Mouse (Mus musculus) lung, embryonic 15.5 days (tissue): ENCODE results near the gene Zdhhc19. TPM values are rescaled to one million over a fixed set of nuclear protein-coding genes. Genes with fewer than 3 reads are reported as not detected.
"Not testable (repeated sequence)": the region's sequence is repeated elsewhere in the genome, so short reads cannot be mapped to it uniquely, and the experiment has no call there.

Experiments used
- ATAC-seq: fragments of 200-750 bp; cut with Nextera tagmentation; 2 replicates; pipeline ENCODE4 v1.8.0; 2017; ENCODE audit warnings: moderate number of reproducible peaks, borderline replicate concordance; ENCODE audit not compliant: low FRiP score, low TSS enrichment; ENCODE audit errors: extremely low read depth
- H3K27ac ChIP-seq: fragments of 300-500 bp; sonication (generic); 2 replicates; pipeline ENCODE4 v1.5.1; 2015; ENCODE audit warnings: moderate library complexity, mild to moderate bottlenecking, inconsistent platforms
- H3K27me3 ChIP-seq: fragments of 300-500 bp; sonication (generic); 2 replicates; pipeline ENCODE4 v1.6.1; 2015; ENCODE audit warnings: inconsistent platforms
- H3K36me3 ChIP-seq: fragments of 300-500 bp; sonication (generic); 2 replicates; pipeline ENCODE4 v1.6.1; 2015; ENCODE audit warnings: inconsistent platforms
- H3K4me1 ChIP-seq: fragments of 300-500 bp; sonication (generic); 2 replicates; pipeline ENCODE4 v1.6.1; 2015; ENCODE audit warnings: inconsistent platforms
- H3K4me2 ChIP-seq: fragments of 300-500 bp; sonication (generic); 2 replicates; pipeline ENCODE4 v1.6.1; 2015; ENCODE audit warnings: inconsistent platforms, mild to moderate bottlenecking, moderate library complexity
- H3K4me3 ChIP-seq: fragments of 300-500 bp; sonication (generic); 2 replicates; pipeline ENCODE4 v1.5.1; 2015; ENCODE audit warnings: mild to moderate bottlenecking, inconsistent platforms
- H3K9ac ChIP-seq: fragments of 300-500 bp; sonication (generic); 2 replicates; pipeline ENCODE4 v1.6.1; 2015; ENCODE audit warnings: inconsistent platforms
- H3K9me3 ChIP-seq: fragments of 300-500 bp; sonication (generic); 2 replicates; pipeline ENCODE4 v1.6.1; 2016; ENCODE audit warnings: inconsistent platforms
- WGBS: fragments of 180-500 bp; shearing (Covaris S2); methylation state at CpG from one replicate; pipeline ENCODE4 v1.1.7; 2015; 5-methylcytosine and 5-hydroxymethylcytosine counted together
- polyA plus RNA-seq: library from polyadenylated mRNA; unstranded; fragments of >200 nt; fragmentation: Nextera tagmentation; extraction: Ambion mirVana; gene quantifications from 2 replicates; pipeline ENCODE4 v1.2.1, GENCODE M21; 2015

The Zdhhc19 gene
- polyA plus RNA-seq, 1 experiment from 2014 or later: not detected

GRCm38 (mm10) chr16:32488939-32489338 lies 7.1 kb upstream of the Zdhhc19 start:
- Histone ChIP-seq H3K4me2 (no peak overlapping the region), H3K27ac (no peak overlapping the region), H3K36me3 (no peaks in the 10 kb centered on the region), H3K9me3 (no peaks in the 10 kb centered on the region), H3K27me3 (no peaks in the 10 kb centered on the region), H3K4me1 (0 out of 2 replicates have a peak, but pooled peaks cover 12% of the 10 kb centered on the region), H3K9ac (no peak overlapping the region), H3K4me3 (no peak overlapping the region)
- 84% methylated on average over 3 of the region's 3 CpGs for WGBS
- ATAC-seq: no peak

DNA sequence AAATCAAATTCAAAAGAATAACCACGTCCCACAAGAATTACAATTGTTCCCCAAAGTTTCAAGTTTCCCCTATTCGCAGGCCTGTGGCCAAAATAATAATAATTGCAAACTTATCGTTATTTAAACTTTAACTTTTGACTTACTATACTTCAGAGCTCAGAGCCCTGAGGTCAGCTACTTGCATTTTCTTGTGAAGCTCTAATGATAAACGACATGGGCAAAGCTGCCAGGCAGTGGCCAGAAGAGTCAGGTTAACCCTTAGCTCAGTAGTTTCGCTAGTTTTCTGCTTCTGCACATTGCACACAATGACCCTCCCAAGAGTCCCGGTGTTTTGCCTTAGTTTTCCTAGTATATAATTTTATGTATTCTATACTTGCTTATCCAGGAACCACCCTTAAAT lies 1.7 kb upstream of the Zdhhc19 start:
- not testable (repeated sequence) for H3K4me3 ChIP-seq, H3K9ac ChIP-seq, H3K9me3 ChIP-seq, H3K27ac ChIP-seq, ATAC-seq, H3K27me3 ChIP-seq, H3K4me1 ChIP-seq, H3K4me2 ChIP-seq, H3K36me3 ChIP-seq
- WGBS: 53% methylated on average over 6 of the region's 6 CpGs

GRCm38 (mm10) chr16:32498996-32499395 lies 2.9 kb downstream of the Zdhhc19 start:
- peak overlapping the region; percentile 73; the same call in 1 of the 2 replicates for H3K4me2 ChIP-seq
- no peaks in the 10 kb centered on the region for H3K36me3 ChIP-seq
- 0 out of 2 replicates have a peak, but pooled peaks cover 4% of the 10 kb centered on the region for H3K27me3 ChIP-seq
- ATAC-seq: no peak
- no peak overlapping the region for H3K9ac ChIP-seq
- H3K9me3 ChIP-seq: no peaks in the 10 kb centered on the region
- no peaks in the 10 kb centered on the region for H3K4me1 ChIP-seq
- H3K27ac ChIP-seq: no peak overlapping the region
- WGBS: 54% methylated on average over 13 of the region's 13 CpGs
- H3K4me3 ChIP-seq: no peak overlapping the region

- Histone ChIP-seq H3K4me3 (peak overlapping the region; percentile 35), H3K36me3 (no peaks in the 10 kb centered on the region), H3K9ac (peak overlapping the region; percentile 48; the same call in 1 of the 2 replicates), H3K9me3 (no peaks in the 10 kb centered on the region), H3K27ac (no peak overlapping the region), H3K27me3 (0 out of 2 replicates have a peak, but pooled peaks cover 4% of the 10 kb centered on the region), H3K4me2 (peak overlapping the region; percentile 73), H3K4me1 (no peaks in the 10 kb centered on the region)
- peak; percentile 87 for ATAC-seq
- WGBS: 6% methylated on average over 22 of the region's 22 CpGs
Measured at GRCm38 (mm10) chr16:32499430-32500037, 3.5 kb downstream of the Zdhhc19 start.

GRCm38 (mm10) chr16:32501459-32501858 lies 5.4 kb downstream of the Zdhhc19 start:
- Histone ChIP-seq H3K4me3 (no peak overlapping the region), H3K36me3 (no peaks in the 10 kb centered on the region), H3K9me3 (no peaks in the 10 kb centered on the region), H3K27ac (no peak overlapping the region), H3K4me2 (no peak overlapping the region), H3K4me1 (no peaks in the 10 kb centered on the region), H3K27me3 (0 out of 2 replicates have a peak, but pooled peaks cover 4% of the 10 kb centered on the region), H3K9ac (no peak overlapping the region)
- no peak for ATAC-seq
- 63% methylated on average over 7 of the region's 7 CpGs for WGBS

GRCm38 (mm10) chr16:32502621-32503335 lies 6.7 kb downstream of the Zdhhc19 start:
- 80% methylated on average over 12 of the region's 12 CpGs for WGBS
- Histone ChIP-seq H3K4me1 (0 out of 2 replicates have a peak, but pooled peaks cover 3% of the 10 kb centered on the region), H3K4me3 (no peak overlapping the region), H3K9me3 (no peaks in the 10 kb centered on the region), H3K4me2 (no peak overlapping the region), H3K36me3 (no peaks in the 10 kb centered on the region), H3K27me3 (0 out of 2 replicates have a peak, but pooled peaks cover 4% of the 10 kb centered on the region), H3K9ac (no peak overlapping the region), H3K27ac (no peak overlapping the region)
- no peak for ATAC-seq

GRCm38 (mm10) chr16:32503633-32504032 lies 7.6 kb downstream of the Zdhhc19 start:
- Histone ChIP-seq H3K27me3 (0 out of 2 replicates have a peak, but pooled peaks cover 4% of the 10 kb centered on the region), H3K9ac (no peak overlapping the region), H3K36me3 (no peaks in the 10 kb centered on the region), H3K4me2 (no peak overlapping the region), H3K9me3 (no peaks in the 10 kb centered on the region), H3K27ac (no peak overlapping the region), H3K4me3 (no peak overlapping the region), H3K4me1 (0 out of 2 replicates have a peak, but pooled peaks cover 7% of the 10 kb centered on the region)
- no peak for ATAC-seq
- 64% methylated on average over 6 of the region's 6 CpGs for WGBS

DNA sequence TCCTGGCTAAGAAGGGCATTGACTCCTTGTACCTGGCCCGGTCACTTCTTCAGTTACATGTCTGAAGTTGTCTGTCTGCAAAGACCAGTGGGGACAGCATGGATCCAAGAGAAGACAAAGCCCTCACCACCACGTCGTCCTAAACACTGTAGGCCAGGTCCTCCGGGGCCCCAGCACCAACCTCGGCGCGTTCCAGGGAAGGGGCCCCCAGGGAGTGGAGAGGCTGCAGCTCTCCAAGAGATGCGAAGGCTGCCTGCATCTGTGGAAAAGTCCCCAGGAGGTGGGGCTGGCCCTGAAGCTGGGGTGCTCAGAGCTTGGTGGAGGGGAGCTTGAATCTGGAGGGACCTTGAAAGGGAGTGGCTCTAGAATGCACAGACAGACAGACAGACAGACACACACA lies 10.2 kb downstream of the Zdhhc19 start:
- Histone ChIP-seq H3K9me3 (no peaks in the 10 kb centered on the region), H3K4me3 (no peak overlapping the region), H3K36me3 (no peaks in the 10 kb centered on the region), H3K4me1 (peaks cover 26% of the 10 kb centered on the region), H3K4me2 (no peak overlapping the region), H3K27me3 (no peaks in the 10 kb centered on the region), H3K27ac (no peak overlapping the region), H3K9ac (no peak overlapping the region)
- WGBS: 72% methylated on average over 8 of the region's 8 CpGs
- ATAC-seq: no peak

DNA sequence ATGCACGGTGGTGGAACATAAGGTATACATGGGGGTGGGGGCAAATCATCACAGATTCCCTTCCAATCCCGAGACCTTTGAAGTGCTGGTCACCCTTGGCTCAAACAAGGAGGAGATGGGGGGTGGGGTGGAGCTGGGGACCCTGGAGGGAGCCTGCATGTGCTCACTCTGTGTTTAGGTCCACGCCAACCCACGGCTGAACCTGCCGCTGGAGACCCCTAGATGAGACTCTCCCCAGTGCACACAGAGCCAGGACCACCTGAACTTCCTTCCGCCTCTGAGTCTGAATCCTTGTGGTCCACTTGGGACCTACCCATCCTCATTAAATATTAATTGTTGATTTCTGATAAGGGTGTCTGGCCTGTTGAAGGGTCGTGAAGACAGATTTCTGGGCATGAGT lies 10.8 kb downstream of the Zdhhc19 start:
- ATAC-seq: no peak
- H3K4me1 ChIP-seq: peaks cover 32% of the 10 kb centered on the region
- H3K9me3 ChIP-seq: no peaks in the 10 kb centered on the region
- 71% methylated on average over 7 of the region's 7 CpGs for WGBS
- H3K36me3 ChIP-seq: no peaks in the 10 kb centered on the region
- no peak overlapping the region for H3K27ac ChIP-seq
- no peaks in the 10 kb centered on the region for H3K27me3 ChIP-seq
- H3K4me3 ChIP-seq: no peak overlapping the region
- no peak overlapping the region for H3K4me2 ChIP-seq
- H3K9ac ChIP-seq: no peak overlapping the region

DNA sequence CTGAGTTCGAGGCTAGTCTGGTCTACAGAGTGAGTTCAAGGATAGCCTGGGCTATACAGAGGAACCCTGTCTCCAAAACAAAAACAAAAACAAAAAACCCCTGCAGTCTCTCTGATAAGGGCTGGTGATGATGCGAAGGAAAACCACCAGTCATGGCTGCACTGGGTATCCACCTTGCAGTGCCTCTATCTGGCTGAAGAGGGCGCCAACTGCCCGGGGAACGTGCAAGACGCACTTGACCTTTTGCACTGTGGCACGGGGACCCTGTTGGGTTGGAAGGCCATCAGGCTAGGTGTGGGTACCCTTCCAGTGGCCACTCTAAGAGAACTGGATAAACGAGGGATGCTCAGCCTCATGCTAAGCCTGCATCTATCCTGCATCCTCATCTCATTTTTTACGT lies 11.3 kb downstream of the Zdhhc19 start:
- ATAC-seq: no peak
- H3K36me3 ChIP-seq: no peaks in the 10 kb centered on the region
- H3K27me3 ChIP-seq: no peaks in the 10 kb centered on the region
- H3K4me2 ChIP-seq: no peak overlapping the region
- H3K9ac ChIP-seq: no peak overlapping the region
- H3K4me1 ChIP-seq: peaks cover 37% of the 10 kb centered on the region
- 17% methylated on average over 9 of the region's 9 CpGs for WGBS
- H3K4me3 ChIP-seq: no peak overlapping the region
- no peak overlapping the region for H3K27ac ChIP-seq
- H3K9me3 ChIP-seq: no peaks in the 10 kb centered on the region

- H3K36me3 ChIP-seq: no peaks in the 10 kb centered on the region
- no peaks in the 10 kb centered on the region for H3K27me3 ChIP-seq
- no peak overlapping the region for H3K9ac ChIP-seq
- no peak overlapping the region for H3K4me3 ChIP-seq
- no peak for ATAC-seq
- no peaks in the 10 kb centered on the region for H3K9me3 ChIP-seq
- H3K4me1 ChIP-seq: peaks cover 43% of the 10 kb centered on the region
- peak overlapping the region; percentile 88 for H3K27ac ChIP-seq
- 68% methylated on average over 5 of the region's 5 CpGs for WGBS
- H3K4me2 ChIP-seq: no peak overlapping the region
Measured at GRCm38 (mm10) chr16:32508035-32508434, 12.0 kb downstream of the Zdhhc19 start.

DNA sequence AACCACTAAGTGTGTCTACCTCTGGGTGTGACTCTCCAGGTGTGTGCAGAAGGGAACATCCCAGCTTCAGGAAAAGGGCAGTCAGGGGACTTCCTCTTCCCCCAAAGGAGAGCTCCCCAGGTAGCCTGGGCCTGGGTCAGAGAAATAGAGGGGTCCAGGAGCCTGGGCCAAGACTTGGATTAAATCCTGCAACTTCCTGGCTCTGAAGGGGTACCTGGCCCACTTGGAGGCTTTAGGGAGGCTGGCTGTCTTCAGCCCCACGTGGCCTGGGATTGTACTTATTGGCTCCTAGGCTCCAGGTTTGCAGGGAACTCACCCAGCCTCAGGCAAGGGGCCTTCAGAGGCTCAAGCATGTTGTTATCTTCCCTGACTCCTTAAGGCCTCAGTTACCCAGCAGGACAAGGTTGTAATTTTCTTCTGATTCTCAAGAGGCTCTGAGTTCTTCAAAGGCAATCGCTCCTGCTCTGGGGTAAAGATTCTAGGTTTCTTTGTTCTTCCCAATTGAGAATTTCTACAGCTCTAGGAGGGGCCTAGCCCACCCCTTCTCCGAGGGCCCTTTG lies 12.5 kb downstream of the Zdhhc19 start:
- Histone ChIP-seq H3K9me3 (no peaks in the 10 kb centered on the region), H3K9ac (no peak overlapping the region), H3K4me1 (peaks cover 45% of the 10 kb centered on the region), H3K27me3 (no peaks in the 10 kb centered on the region), H3K4me3 (no peak overlapping the region), H3K27ac (peak overlapping the region; percentile 88), H3K36me3 (no peaks in the 10 kb centered on the region), H3K4me2 (peak overlapping the region; percentile 13; the same call in 1 of the 2 replicates)
- WGBS: 40% methylated on average over 3 of the region's 3 CpGs
- no peak; the same call in 1 of the 2 replicates for ATAC-seq
